Mouse (Mus musculus) embryo, embryonic 10.5 days (tissue): Measurements from ENCODE around the gene Mlxip.
A peak's percentile ranks its signal among the peaks of the same experiment; 100 is the strongest.

Source experiments
- DNase-seq: peaks from one replicate; pipeline ENCODE4 v3.0.0-alpha.2; 2015; ENCODE audit warnings: low spot score

Mlxip gene

DNA sequence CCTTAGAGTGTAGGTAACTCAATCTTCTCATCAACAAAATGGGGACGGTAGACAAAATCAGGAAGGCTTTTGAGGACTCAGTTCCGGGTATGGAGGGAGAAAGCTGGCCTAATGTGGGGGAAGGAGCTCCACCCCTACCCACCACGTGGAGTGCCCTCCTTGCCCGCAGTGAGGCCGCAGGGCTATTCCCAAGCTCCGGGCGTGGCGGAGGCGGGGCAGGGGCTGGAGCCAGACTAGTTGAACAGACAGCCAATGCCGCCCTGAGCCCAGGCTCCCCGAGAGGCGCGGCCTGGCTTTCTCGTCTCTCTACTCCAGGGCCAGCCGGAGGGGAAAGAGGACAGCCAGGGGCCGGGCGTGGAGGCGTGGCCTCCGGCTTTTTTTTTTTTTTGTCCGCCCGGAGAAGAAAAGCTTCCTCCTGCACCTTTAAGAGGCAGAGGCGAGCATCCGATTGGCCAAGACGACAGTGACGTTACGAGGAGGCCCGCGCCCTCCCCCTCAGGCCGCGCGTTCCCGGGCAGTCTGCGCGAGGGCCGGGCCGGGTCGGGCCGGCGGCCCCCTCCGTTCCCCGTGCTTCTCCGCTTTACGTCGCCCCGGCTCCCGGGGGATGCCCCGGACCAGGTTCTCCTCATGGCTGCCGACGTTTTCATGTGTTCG lies at the start of gene Mlxip:
Mlxip (plus strand) TSS at position 496 of the 654 bp plus-strand sequence.
- peak; percentile 96 for DNase-seq

GRCm38 (mm10) chr5:123344963-123345852 lies 49.4 kb upstream of the Mlxip start:
- peak; percentile 73 for DNase-seq

- peak; percentile 67 for DNase-seq
Measured at GRCm38 (mm10) chr5:123345853-123346654, 48.5 kb upstream of the Mlxip start.

GRCm38 (mm10) chr5:123346701-123347270 lies 47.8 kb upstream of the Mlxip start:
- DNase-seq, result no peak

DNA sequence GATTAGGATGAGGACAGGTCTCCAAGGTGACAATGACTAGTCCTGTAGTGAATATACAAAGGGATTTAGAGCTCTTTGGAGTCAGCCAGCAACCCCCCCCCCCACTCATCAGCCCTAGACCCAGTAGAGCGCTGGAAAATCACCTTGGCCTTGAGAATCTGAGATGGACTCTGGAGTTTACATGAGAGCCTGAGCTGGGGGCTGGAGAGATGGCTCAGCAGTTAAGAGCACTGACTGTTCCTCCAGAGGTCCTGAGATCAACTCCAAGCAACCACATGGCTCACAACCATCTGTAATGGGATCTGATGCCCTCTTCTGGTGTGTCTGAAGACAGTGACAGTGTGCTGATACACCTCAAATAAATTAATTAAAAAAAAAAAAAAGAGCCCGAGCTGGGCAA lies 46.6 kb upstream of the Mlxip start:
- no peak for DNase-seq

DNA sequence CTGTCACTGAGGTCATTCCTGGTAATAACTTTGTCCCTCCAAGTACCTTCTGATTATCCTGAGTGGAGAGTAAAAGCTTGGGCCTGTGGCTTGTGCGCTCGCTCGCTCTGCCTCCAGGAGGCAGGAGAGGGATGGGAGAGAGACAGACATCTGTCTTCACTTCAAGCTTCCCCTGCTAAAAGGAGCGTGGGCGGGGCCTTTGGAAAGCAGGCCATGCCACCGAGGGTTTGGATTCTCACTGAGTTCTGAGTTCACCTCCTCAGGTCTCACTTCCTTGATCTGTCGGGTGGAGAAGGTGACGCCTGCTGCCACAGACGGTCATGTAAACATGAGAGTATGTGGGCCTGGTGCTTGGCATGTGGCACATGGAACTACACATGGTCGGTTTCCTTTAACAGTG lies 44.2 kb upstream of the Mlxip start:
- peak; percentile 47 for DNase-seq

DNA sequence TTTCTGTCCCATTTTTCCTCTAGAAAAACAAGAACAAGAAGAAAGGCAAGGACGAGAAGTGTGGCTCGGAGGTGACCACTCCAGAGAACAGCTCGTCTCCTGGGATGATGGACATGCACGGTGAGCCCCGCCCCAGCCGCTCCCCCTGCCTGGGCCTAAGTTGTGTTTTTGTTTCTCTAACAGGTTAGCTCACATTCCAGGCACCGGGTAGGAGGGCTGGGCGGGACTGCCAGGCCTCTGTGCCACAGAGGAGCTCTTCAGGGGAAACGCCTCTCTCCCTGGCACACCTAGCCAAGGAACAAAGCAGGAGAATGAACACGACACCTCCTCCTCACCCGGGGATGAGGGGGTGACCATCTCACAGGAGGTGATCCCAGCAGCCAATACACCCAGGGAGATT lies 38.7 kb upstream of the Mlxip start:
- no peak for DNase-seq

DNA sequence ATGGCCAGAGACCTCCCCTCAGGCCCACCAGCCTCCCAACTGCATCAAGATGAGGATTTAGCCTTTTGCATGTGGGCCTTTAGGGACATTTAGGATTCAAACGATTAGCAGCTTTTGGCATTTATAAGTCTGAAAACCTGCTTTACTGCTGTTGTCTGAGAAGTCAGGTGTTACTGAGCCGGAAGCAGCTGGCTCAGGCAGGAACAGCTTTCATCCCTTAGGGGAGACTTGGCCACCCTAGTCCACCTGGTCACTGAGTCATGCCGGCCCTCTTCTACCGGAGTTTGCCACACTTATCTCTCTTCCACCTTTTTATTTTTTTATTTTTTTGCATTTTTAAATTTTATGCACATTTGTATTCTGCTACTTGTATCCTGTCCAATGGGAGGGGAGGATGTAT lies 37.3 kb upstream of the Mlxip start:
- no peak for DNase-seq

- no peak for DNase-seq
Measured at GRCm38 (mm10) chr5:123359431-123359830, 35.2 kb upstream of the Mlxip start.

GRCm38 (mm10) chr5:123362911-123363310 lies 31.7 kb upstream of the Mlxip start:
- DNase-seq, result no peak

GRCm38 (mm10) chr5:123364302-123364971 lies 30.2 kb upstream of the Mlxip start:
- no peak for DNase-seq

DNA sequence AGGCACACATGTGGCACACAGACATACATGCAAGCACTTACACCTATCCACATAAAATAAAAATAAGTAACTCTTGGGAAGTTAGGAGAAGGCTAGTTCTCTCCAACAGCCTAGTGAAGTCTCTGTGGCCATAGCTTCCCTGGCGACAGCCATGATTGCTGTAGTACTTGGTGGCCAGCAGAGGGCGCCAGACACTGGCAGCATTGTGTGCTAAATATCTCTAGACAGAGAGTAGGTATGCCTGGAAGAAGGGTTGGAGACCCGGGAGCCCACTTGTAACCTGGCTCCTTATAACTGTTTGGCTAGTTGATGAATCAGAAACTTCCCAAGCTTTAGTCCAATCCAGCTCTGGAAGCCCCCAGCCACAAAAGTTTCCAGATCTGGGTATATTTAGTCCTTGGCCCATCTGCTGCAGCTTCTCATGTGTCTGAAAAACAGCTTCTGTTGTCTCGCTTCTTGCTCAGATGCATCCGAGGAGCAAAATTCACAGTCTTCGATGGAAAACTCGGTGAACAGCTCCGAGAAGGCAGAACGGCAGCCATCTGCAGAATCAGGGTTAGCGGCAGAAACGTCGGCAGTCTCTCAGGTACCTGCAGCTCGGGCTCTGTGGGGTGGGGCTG lies 25.6 kb upstream of the Mlxip start:
- peak; percentile 77 for DNase-seq

DNA sequence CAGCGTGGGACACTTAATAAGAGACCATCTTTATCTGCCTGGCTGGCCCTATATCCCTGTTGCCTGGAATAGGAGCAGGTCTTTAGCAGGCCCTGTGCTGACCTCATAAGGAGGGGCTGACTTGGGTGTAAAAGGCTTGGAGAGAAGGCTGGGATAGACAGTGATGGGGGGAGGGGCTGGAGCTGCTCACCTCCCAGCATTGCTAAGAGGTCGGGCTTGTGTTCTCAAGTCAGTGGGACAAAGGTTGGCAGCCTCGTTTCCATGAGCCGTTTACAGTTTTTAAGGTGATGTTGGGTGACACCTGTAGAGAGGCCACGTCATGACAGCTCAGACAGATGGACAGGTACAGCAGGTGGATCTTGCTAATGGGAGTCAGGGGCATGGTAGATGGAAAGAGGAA lies 24.5 kb upstream of the Mlxip start:
- no peak for DNase-seq

- DNase-seq, result no peak
Measured at GRCm38 (mm10) chr5:123375262-123375661, 19.3 kb upstream of the Mlxip start.

- no peak for DNase-seq
Measured at GRCm38 (mm10) chr5:123375793-123376452, 18.7 kb upstream of the Mlxip start.

GRCm38 (mm10) chr5:123376569-123376968 lies 18.0 kb upstream of the Mlxip start:
- DNase-seq, result no peak

- DNase-seq, result peak; percentile 86
Measured at GRCm38 (mm10) chr5:123377120-123377955, 17.3 kb upstream of the Mlxip start.

- DNase-seq, result no peak
Measured at GRCm38 (mm10) chr5:123378712-123379111, 15.9 kb upstream of the Mlxip start.

DNA sequence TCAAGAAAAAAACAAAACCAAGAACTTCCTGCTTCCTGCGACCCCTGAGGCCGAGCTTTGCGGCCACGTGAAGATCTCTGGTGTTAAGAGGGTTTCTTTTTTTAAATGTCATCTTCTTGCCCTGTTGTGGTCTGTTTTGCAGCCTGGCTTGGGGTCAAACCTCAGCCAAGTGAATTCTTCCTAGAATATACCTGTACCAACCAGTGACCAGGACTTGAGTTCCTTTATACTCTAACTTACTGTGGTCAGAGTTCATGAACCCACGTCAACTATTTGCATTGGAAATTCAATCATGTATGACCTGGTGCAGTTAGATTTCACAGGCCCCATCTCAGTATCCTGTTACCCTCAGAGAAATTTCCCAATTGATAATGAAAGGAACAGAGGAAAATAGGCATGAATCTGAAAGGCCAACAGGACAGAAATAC lies 15.1 kb upstream of the Mlxip start:
- no peak for DNase-seq

DNA sequence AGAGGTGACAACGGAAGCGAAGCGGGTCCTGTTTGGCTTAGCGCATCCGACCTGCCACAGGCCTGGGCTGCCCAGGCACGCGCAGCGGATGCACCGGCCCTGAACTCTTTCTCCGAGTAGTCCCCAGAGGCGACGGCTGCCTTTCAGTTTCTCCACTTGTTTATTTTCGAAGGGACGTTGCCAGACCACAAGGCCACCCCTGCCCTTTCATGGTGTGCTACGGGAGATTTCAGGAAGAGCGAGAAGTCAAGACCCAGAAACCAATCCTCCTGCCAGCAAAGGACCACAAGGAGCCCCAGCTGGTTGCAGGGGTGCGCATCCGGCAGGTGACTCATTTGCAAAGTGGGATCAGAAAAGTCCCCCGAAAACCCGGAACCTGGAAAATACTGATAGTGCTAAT lies 12.6 kb upstream of the Mlxip start:
- no peak for DNase-seq
